ENCODE assay signal across 1 mouse cellular context in the genomic region with DNA sequence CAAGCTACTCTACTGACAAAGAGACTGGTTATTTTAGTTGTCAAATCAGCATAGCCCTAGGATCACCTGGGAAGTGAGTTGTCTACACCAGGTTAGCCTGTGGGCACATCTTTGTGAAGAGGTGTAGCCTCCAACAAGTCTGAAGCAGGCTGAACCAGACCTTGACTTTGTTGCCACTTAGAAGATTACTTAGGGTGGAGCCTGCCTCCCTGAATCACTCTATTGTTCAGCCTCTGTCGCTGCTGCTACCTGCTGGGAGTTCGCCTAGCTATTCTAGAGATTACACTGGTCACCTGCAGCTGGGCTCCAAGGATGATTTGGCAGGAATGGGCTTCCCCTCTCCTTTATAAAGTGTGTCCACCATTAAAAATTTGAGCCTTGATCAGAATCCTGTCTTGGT. TPM values are rescaled to one million over a fixed set of nuclear protein-coding genes. Genes with fewer than 3 reads are reported as not detected.
"Had no signal": no experiment of that assay in that cellular context is flagged by ENCODE, and none has a peak within 500 bp of the region (broad histone marks: within the 10 kb centered on the region; RNA-seq: fewer than 3 reads in every experiment).

No protein-coding gene starts in this region.

RNA-seq across cellular contexts. Expression of a gene that starts 38.4 kb away (rescaled TPM):
- polyA plus RNA-seq: inflammation-experienced regulatory T-cells, adult 6 months had no signal
